Mouse (Mus musculus) adrenal gland, postnatal 4 days (tissue): ENCODE results near the gene Ddx1. TPM values are rescaled to one million over a fixed set of nuclear protein-coding genes. Genes with fewer than 3 reads are reported as not detected.

Experiments
- DNase-seq, 2 experiments: peaks; one replicate each; pipeline ENCODE4 v3.0.0; 2021 to 2022; ENCODE audit warnings: low spot score in 2 of 2, mixed read lengths in 2 of 2
- long read RNA-seq, 2 experiments: library from polyadenylated mRNA; stranded (forward); transcript quantifications; one replicate each; pipeline ENCODE4 v2.0.0; 2021
- total RNA-seq, 2 experiments: library from RNA; stranded (reverse); gene quantifications; 2 replicates each; pipeline ENCODE4 v1.2.3; 2021

The Ddx1 gene
- 100 to 1,000 TPM; 103 to 116 TPM for total RNA-seq
- long read RNA-seq, experiment 1, full-length matches to known transcripts: 100 of 118 reads
- long read RNA-seq, experiment 1, partial matches to known transcripts: 14 of 118 reads
- long read RNA-seq, experiment 1, other reads (novel, unspliced or antisense): 4 of 118 reads
- long read RNA-seq, experiment 2, full-length matches to known transcripts: 219 of 260 reads
- long read RNA-seq, experiment 2, partial matches to known transcripts: 26 of 260 reads
- long read RNA-seq, experiment 2, other reads (novel, unspliced or antisense): 15 of 260 reads

- DNase-seq: peak; percentile 62 to 66
Measured at GRCm38 (mm10) chr12:13248691-13249572, at the start of gene Ddx1. Gene Ddx1 (minus strand): TSS chr12:13249213.

- no peak for DNase-seq
Measured at GRCm38 (mm10) chr12:13293421-13293881, 44.4 kb upstream of the Ddx1 start.

GRCm38 (mm10) chr12:13291453-13291852, 42.4 kb upstream of the Ddx1 start:
- no peak for DNase-seq

GRCm38 (mm10) chr12:13269570-13270390, 20.8 kb upstream of the Ddx1 start:
- no peak for DNase-seq

GRCm38 (mm10) chr12:13268826-13269449, 19.9 kb upstream of the Ddx1 start, which contains the start of gene Nbas:
Gene Nbas (plus strand): TSS chr12:13269133.
- DNase-seq: peak; percentile 77 to 78

- DNase-seq: no peak
Measured at GRCm38 (mm10) chr12:13268412-13268811, 19.4 kb upstream of the Ddx1 start.

GRCm38 (mm10) chr12:13255701-13256100, 6.7 kb upstream of the Ddx1 start:
- no peak for DNase-seq

GRCm38 (mm10) chr12:13255068-13255467, 6.1 kb upstream of the Ddx1 start:
- DNase-seq: no peak

GRCm38 (mm10) chr12:13249573-13249919, 533 bp upstream of the Ddx1 start:
- no peak for DNase-seq

- no peak for DNase-seq
Measured at GRCm38 (mm10) chr12:13242453-13242852, 6.6 kb downstream of the Ddx1 start.

- no peak for DNase-seq
Measured at GRCm38 (mm10) chr12:13218101-13218514, 30.9 kb downstream of the Ddx1 start.

GRCm38 (mm10) chr12:13217568-13217967, 31.4 kb downstream of the Ddx1 start:
- DNase-seq: no peak

- DNase-seq: no peak
Measured at GRCm38 (mm10) chr12:13216501-13217103, 32.4 kb downstream of the Ddx1 start.

- peak; percentile 54 to 71 for DNase-seq
Measured at GRCm38 (mm10) chr12:13214345-13215278, 34.4 kb downstream of the Ddx1 start.

- DNase-seq: no peak
Measured at GRCm38 (mm10) chr12:13211746-13212482, 37.1 kb downstream of the Ddx1 start.

GRCm38 (mm10) chr12:13209692-13210377, 39.2 kb downstream of the Ddx1 start:
- DNase-seq: no peak

- no peak for DNase-seq
Measured at GRCm38 (mm10) chr12:13208983-13209451, 40.0 kb downstream of the Ddx1 start.

- DNase-seq: no peak
Measured at GRCm38 (mm10) chr12:13208517-13208916, 40.5 kb downstream of the Ddx1 start.
